Mouse (Mus musculus): ENCODE results near the gene Usp35. TPM values are rescaled to one million over a fixed set of nuclear protein-coding genes. Genes with fewer than 3 reads are reported as not detected.

Usp35 gene
- polyA plus RNA-seq, 1 experiment from 2014 or later = 10.0 TPM

DNA sequence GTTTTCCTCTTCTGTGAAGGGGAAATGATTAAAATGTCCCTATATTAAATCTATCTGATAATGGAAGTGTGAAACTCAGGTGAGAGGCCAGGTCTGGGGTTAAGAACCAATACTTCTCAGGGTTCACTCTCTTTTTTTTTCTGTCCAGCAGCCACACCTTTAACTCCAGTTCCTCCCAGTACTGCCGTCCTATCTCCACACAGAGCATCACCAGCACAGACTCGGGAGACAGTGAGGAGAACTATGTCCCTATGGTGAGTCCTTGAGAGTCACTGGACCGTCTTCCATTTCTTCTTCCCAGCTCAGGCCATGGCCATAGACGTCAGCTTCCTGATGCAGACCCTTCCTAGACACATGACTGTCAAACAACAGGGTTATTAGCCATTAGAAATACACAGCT, 28.9 kb downstream of the Usp35 start:
- TF ChIP-seq CTCF (IDR thresholded peaks at IDR 0.05) = no peak
- POLR2A ChIA-PET = no interaction called here
- DNase-seq (ENCODE audit: low read depth, low spot score) (no peak), ATAC-seq (no peak)
- in situ Hi-C loops (cut with MboI; ENCODE audit: low pct_unique_long_range_greater_than_20kb) = no loop called here
- CTCF ChIA-PET = interaction anchor here (0.8 to 0.9 kb wide), 2 partner anchors 11 to 223 kb away, joined by 3 to 4 read pairs; no protein-coding TSS in a partner anchor
- H3K27me3 ChIP-seq = no peaks in the 10 kb centered on the region

DNA sequence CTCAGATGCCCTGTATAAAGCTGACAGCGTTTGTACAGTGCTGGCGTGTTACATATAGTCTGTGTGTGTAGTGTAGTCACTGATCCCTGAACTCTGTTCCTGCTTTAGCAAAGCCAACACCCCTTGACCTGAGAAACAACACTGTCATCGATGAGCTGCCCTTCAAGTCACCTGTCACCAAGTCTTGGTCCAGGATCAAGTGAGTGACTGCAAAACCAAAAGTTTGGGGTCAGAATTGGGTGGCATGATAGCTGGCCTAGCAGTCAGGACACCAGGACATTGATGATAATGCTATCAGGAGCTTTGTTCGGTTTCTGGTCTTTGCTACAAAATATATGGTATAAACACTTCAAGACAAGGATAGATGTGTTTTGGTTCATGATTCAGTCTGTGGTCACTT, 29.6 kb downstream of the Usp35 start:
- no peaks in the 10 kb centered on the region for H3K27me3 ChIP-seq
- ATAC-seq (no peak), DNase-seq (ENCODE audit: low read depth, low spot score) (no peak)
- in situ Hi-C loops (cut with MboI; ENCODE audit: low pct_unique_long_range_greater_than_20kb) = no loop called here
- ChIA-PET CTCF (interaction anchor here (0.8 to 0.9 kb wide), 2 partner anchors 12 to 223 kb away, joined by 3 to 4 read pairs; no protein-coding TSS in a partner anchor), POLR2A (no interaction called here)
- no peak for TF ChIP-seq CTCF (IDR thresholded peaks at IDR 0.05)

DNA sequence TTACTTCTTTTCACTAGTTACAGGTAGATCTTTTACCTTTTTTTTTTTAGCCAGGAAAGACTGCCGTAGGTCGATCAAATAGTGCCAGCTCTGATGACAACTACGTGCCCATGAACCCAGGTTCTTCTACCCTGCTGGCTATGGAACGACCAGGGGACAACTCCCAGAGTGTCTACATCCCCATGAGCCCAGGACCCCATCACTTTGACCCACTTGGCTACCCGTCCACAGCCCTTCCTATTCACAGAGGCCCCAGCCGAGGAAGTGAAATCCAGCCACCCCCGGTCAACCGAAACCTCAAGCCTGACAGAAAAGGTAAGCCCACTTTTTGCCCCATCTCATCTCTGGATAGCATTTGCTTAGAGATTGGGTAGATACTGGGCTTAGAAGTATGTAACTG, 30.5 kb downstream of the Usp35 start:
- DNase-seq (ENCODE audit: low read depth, low spot score) = no peak

DNA sequence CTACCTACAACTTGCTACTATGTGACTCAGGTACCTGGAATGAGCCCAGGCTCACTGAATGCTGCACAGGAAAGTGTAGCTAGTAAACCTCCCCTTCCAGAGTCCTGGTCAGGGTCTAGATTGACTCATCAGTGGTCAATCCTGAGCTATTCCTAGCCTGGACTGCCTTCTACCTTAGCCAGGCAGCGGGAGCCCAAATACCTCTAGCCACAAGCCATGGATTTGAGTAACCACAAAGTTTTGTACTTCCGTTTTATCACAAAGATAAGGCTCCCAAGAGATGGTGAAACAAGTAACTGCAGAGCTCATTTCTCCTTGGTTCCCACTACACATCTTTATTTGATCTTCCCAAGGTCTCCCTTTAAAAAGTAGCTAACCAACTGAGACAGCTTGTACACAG, 30.9 kb downstream of the Usp35 start:
- ChIA-PET POLR2A (interaction anchor here (0.6 kb wide), 1 partner anchor 346 kb away, joined by 3 read pairs; no protein-coding TSS in a partner anchor), CTCF (no interaction called here)
- no peaks in the 10 kb centered on the region for H3K27me3 ChIP-seq
- DNase-seq (ENCODE audit: low read depth, low spot score) (no peak), ATAC-seq (no peak)
- no peak for TF ChIP-seq CTCF (IDR thresholded peaks at IDR 0.05)
- in situ Hi-C loops (cut with MboI; ENCODE audit: low pct_unique_long_range_greater_than_20kb) = no loop called here

More for the DNA sequence above, 30.5 kb downstream of the Usp35 start:
- ChIA-PET CTCF (no interaction called here), POLR2A (interaction anchor here (0.6 kb wide), 1 partner anchor 347 kb away, joined by 3 read pairs; no protein-coding TSS in a partner anchor)
- ATAC-seq = no peak
- H3K27me3 ChIP-seq = no peaks in the 10 kb centered on the region
- no peak for TF ChIP-seq CTCF (IDR thresholded peaks at IDR 0.05)
- in situ Hi-C loops (cut with MboI; ENCODE audit: low pct_unique_long_range_greater_than_20kb) = no loop called here

DNA sequence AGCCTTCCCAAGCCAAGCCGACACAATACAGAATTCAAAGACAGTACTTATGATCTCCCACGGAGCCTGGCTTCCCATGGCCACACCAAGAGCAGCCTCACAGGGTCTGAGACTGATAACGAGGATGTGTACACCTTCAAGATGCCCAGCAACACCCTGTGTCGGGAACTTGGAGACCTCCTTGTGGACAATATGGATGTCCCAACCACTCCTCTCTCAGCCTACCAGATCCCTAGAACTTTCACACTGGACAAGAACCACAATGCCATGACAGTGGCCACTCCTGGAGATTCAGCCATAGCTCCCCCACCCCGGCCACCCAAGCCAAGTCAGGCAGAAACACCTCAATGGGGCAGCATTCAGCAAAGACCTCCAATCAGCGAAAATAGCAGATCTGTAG, 32.9 kb downstream of the Usp35 start:
- DNase-seq (ENCODE audit: low read depth, low spot score) (no peak), ATAC-seq (no peak)
- TF ChIP-seq CTCF (IDR thresholded peaks at IDR 0.05) = no peak
- ChIA-PET POLR2A (no interaction called here), CTCF (interaction anchor here (0.8 to 2.3 kb wide), 4 partner anchors 12 to 329 kb away, joined by 3 to 12 read pairs (median 3); no protein-coding TSS in a partner anchor)
- no peaks in the 10 kb centered on the region for H3K27me3 ChIP-seq
- in situ Hi-C loops (cut with MboI; ENCODE audit: low pct_unique_long_range_greater_than_20kb) = loop anchor here (5.0 kb wide), 2 partner anchors 217 to 327 kb away; partner anchors contain the start of gene Gab2

DNA sequence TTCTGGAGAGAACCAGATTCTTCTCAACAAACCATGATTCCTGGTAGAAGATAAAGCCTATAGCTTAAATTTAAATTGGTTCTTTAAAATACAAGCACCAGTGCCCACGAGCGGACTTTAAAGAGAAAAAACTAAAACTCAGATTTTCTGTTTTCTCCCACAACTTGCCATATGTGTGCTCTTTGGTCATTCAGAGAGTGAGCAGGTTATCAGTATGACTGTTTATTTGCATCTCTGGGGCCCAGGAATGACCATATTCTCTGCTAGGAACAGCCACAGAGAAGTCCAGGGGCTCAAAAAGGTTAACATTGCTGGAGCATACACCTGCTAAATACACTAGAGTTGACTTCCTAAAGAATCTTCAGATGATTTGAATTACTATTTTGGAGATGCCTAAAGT, 33.5 kb downstream of the Usp35 start:
- no peak for DNase-seq (ENCODE audit: low read depth, low spot score)
- no peak for ATAC-seq
- in situ Hi-C loops (cut with MboI; ENCODE audit: low pct_unique_long_range_greater_than_20kb) = loop anchor here (5.0 kb wide), 2 partner anchors 216 to 326 kb away; partner anchors contain the start of gene Gab2

DNA sequence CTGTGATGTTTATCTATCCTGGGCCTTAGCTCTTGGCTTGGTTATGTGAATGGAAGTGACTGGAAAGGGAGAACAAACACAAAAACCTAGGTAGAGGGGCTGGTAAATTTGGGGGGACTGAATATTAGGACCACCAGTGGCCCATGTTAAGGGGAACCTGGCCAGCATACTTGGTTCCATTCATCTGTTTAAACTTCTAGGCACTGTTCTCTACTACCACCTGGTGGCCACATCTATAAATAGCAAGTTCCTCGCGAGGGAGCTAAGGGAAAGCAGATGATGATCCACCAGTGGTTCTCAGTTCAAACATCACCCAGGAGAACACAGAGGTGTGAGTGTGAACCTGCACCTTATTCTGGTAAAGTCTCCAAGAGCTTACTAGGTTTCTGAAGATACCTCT, 34.4 kb downstream of the Usp35 start:
- peak; percentile 7 for DNase-seq (ENCODE audit: low read depth, low spot score)
- in situ Hi-C loops (cut with MboI; ENCODE audit: low pct_unique_long_range_greater_than_20kb) = loop anchor here (5.0 kb wide), 2 partner anchors 215 to 325 kb away; partner anchors contain the start of gene Gab2
- no peak for ATAC-seq
- ChIA-PET CTCF (interaction anchor here (0.6 to 2.6 kb wide), 22 partner anchors 8 to 346 kb away, joined by 3 to 17 read pairs (median 3); partner anchors contain the start of gene Nars2), POLR2A (no interaction called here)
- TF ChIP-seq CTCF (IDR thresholded peaks at IDR 0.05) = peak; percentile 77
- no peaks in the 10 kb centered on the region for H3K27me3 ChIP-seq

More for the DNA sequence above, 33.5 kb downstream of the Usp35 start:
- CTCF ChIA-PET = interaction anchor here (0.7 to 2.6 kb wide), 14 partner anchors 8 to 330 kb away, joined by 3 to 17 read pairs (median 4); no protein-coding TSS in a partner anchor
- no peaks in the 10 kb centered on the region for H3K27me3 ChIP-seq
- POLR2A ChIA-PET = no interaction called here
- no peak for TF ChIP-seq CTCF (IDR thresholded peaks at IDR 0.05)

DNA sequence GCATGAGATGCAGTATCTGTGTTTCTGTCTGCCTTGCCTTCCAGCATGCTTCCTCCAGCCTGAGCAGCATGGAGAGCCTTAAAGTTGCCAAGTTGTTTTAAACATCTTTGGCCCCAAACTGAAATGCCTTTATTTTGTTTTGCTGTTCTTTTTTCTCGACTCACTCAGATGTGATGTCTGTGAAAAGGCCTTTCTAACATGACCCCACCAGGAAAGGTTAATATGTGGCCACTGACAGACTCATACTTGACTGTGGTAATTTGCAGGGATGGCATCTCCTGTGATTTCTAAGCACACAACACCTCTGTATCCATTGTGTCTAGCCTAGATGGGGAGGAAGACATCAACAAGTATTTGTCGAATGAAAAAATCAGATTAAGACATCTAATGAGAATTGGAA, 34.8 kb downstream of the Usp35 start:
- CTCF ChIA-PET = interaction anchor here (0.9 to 2.6 kb wide), 18 partner anchors 9 to 346 kb away, joined by 3 to 17 read pairs (median 4); partner anchors contain the start of gene Nars2
- no peak for ATAC-seq

DNA sequence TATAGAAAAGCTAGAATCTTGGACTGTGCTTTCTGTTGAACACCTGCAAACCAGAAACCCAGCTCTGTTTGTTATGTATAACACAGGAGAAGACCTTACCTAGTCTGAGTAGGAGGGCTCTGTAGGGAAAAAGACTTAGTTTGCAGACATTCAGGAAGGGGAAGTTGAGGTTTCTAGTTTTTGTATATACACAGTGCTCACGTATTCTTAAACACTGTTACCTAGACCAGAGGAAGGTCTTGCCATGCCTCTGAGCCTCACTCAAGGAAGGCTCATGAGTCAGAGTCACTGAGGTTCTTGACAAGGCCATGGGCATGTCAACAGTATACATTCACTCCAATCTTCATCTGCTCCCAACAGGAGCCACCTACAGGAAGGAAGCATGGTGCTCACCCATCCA, 60.8 kb downstream of the Usp35 start:
- CTCF ChIA-PET = no interaction called here
- no peak for DNase-seq (ENCODE audit: low read depth, low spot score)

More for the DNA sequence above, 34.8 kb downstream of the Usp35 start:
- no peaks in the 10 kb centered on the region for H3K27me3 ChIP-seq
- POLR2A ChIA-PET = no interaction called here
- no peak for TF ChIP-seq CTCF (IDR thresholded peaks at IDR 0.05)
- in situ Hi-C loops (cut with MboI; ENCODE audit: low pct_unique_long_range_greater_than_20kb) = loop anchor here (5.0 kb wide), 2 partner anchors 215 to 325 kb away; partner anchors contain the start of gene Gab2
- no peak for DNase-seq (ENCODE audit: low read depth, low spot score)

DNA sequence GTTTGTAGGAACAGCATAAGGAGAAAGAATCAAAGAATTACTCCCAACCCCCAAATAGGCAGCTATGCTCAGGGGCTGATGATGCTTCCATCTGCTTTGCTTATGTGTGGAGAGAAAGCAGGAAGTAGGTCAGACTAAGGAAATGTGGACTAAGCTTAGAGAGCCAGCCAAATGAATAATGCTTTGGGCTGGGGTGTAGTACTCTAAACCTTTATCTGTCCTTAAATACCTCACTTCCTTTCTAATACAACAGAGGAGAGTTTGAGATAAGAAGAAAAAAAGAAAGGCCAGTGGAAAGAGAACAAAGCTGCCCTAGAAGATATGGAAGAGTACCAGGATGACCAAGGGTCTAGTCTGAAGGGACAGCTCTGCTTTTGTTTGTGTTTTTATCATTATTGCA, 61.5 kb downstream of the Usp35 start:
- no peak for TF ChIP-seq CTCF (IDR thresholded peaks at IDR 0.05)
- DNase-seq (ENCODE audit: low read depth, low spot score) (no peak), ATAC-seq (no peak)
- in situ Hi-C loops (cut with MboI; ENCODE audit: low pct_unique_long_range_greater_than_20kb) = no loop called here
- ChIA-PET CTCF (interaction anchor here (1.7 kb wide), 1 partner anchor 14 kb away, joined by 5 read pairs; no protein-coding TSS in a partner anchor), POLR2A (interaction anchor here (1.1 kb wide), 1 partner anchor 12 kb away, joined by 3 read pairs; no protein-coding TSS in a partner anchor)
- H3K27me3 ChIP-seq = no peaks in the 10 kb centered on the region

More for the DNA sequence above, 60.8 kb downstream of the Usp35 start:
- TF ChIP-seq CTCF (IDR thresholded peaks at IDR 0.05) = no peak
- no peak for ATAC-seq
- POLR2A ChIA-PET = interaction anchor here (0.6 to 1.1 kb wide), 2 partner anchors 8 to 13 kb away, joined by 3 read pairs; no protein-coding TSS in a partner anchor
- no peaks in the 10 kb centered on the region for H3K27me3 ChIP-seq
- in situ Hi-C loops (cut with MboI; ENCODE audit: low pct_unique_long_range_greater_than_20kb) = no loop called here

DNA sequence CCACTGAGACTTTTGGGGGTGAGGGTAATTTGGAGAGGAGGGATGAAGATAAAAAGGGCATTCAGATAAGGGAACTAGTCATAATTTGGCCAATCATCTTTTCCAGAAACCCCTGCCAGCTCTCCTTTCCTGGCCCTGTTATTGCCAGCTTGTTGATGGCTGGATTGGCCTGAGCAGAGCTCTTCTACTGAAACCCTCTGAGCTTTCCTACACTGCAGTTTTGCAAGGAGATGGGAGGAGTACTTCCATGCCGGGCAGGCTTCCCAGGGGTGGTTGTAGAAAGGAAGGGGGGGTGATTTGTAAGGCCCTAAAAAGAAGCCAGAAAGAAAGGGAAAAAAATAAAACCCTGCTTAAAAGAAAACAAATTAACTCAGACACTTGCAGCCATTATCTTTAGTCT, 69.3 kb downstream of the Usp35 start:
- in situ Hi-C loops (cut with MboI; ENCODE audit: low pct_unique_long_range_greater_than_20kb) = no loop called here
- DNase-seq (ENCODE audit: low read depth, low spot score) (no peak), ATAC-seq (no peak)
- H3K27me3 ChIP-seq = no peaks in the 10 kb centered on the region
- no peak for TF ChIP-seq CTCF (IDR thresholded peaks at IDR 0.05)
- ChIA-PET POLR2A (no interaction called here), CTCF (no interaction called here)

Other genes starting within 250 kb of the Usp35 start
- 5.1 TPM for gene Kctd21, start 307 bp upstream of the Usp35 start, polyA plus RNA-seq (2021)
- 18.1 TPM for gene Alg8, start 39.6 kb upstream of the Usp35 start, polyA plus RNA-seq (2021)
- 223 TPM for gene Ndufc2, start 68.0 kb upstream of the Usp35 start, polyA plus RNA-seq (2021)
- gene Thrsp, start 85.7 kb upstream of the Usp35 start, polyA plus RNA-seq (2021) = 0.05 TPM
- not detected for gene Kctd14, start 119.3 kb upstream of the Usp35 start, polyA plus RNA-seq (2021)
- gene Ints4, start 148.9 kb upstream of the Usp35 start, polyA plus RNA-seq (2021) = 42.6 TPM
- gene Aamdc, start 247.5 kb upstream of the Usp35 start, polyA plus RNA-seq (2021) = 23.1 TPM
- gene Rsf1, start 247.9 kb upstream of the Usp35 start, polyA plus RNA-seq (2021) = 22.8 TPM